Mouse (Mus musculus) limb, embryonic 11.5 days (tissue): ENCODE measurements around the gene Morn2. TPM values are rescaled to one million over a fixed set of nuclear protein-coding genes. Genes with fewer than 3 reads are reported as not detected.

ENCODE experiments used
- ATAC-seq: fragments of 200-750 bp; cut with Nextera tagmentation; 2 replicates; pipeline ENCODE4 v1.8.0; 2017; ENCODE audit warnings: low read depth; ENCODE audit not compliant: insufficient number of reproducible peaks, low FRiP score, low TSS enrichment
- DNase-seq: peaks from one replicate; pipeline ENCODE4 v3.0.0-alpha.2; 2015; ENCODE audit warnings: low spot score
- H3K27ac ChIP-seq: fragments of 300-500 bp; sonication (generic); replicated peaks from 2 replicates; pipeline ENCODE4 v1.5.1; 2014; ENCODE audit warnings: low read depth, mild to moderate bottlenecking, low read length
- H3K27me3 ChIP-seq: fragments of 300-500 bp; sonication (generic); 2 replicates; pipeline ENCODE4 v1.6.1; 2014; ENCODE audit warnings: mild to moderate bottlenecking, low read length, mixed read lengths; ENCODE audit not compliant: control insufficient read depth, insufficient read depth
- H3K36me3 ChIP-seq: fragments of 300-500 bp; sonication (generic); 2 replicates; pipeline ENCODE4 v1.6.1; 2014; ENCODE audit warnings: mild to moderate bottlenecking, low read length, moderate library complexity, mixed read lengths; ENCODE audit not compliant: control insufficient read depth, insufficient read depth
- H3K4me1 ChIP-seq: fragments of 300-500 bp; sonication (generic); 2 replicates; pipeline ENCODE4 v1.6.1; 2014; ENCODE audit warnings: low read length, mixed read lengths; ENCODE audit not compliant: control insufficient read depth, insufficient read depth
- H3K4me2 ChIP-seq: fragments of 300-500 bp; sonication (generic); 2 replicates; pipeline ENCODE4 v1.6.1; 2014; ENCODE audit warnings: low read depth, mild to moderate bottlenecking, moderate library complexity; ENCODE audit not compliant: severe bottlenecking
- H3K4me3 ChIP-seq: fragments of 300-500 bp; sonication (generic); 2 replicates; pipeline ENCODE4 v1.5.1; 2014; ENCODE audit warnings: low read depth, low read length
- H3K9ac ChIP-seq: fragments of 300-500 bp; sonication (generic); 2 replicates; pipeline ENCODE4 v1.6.1; 2014; ENCODE audit warnings: mild to moderate bottlenecking, low read length
- H3K9me3 ChIP-seq: fragments of 300-500 bp; sonication (generic); 2 replicates; pipeline ENCODE4 v1.6.1; 2016; ENCODE audit warnings: low read length; ENCODE audit not compliant: control insufficient read depth
- WGBS: fragments of 180-500 bp; shearing (Covaris S2); extraction: QIAGEN DNeasy Blood & Tissue Kit; methylation state at CpG from one replicate; pipeline ENCODE4 v1.1.7; 2014; 5-methylcytosine and 5-hydroxymethylcytosine counted together
- polyA plus RNA-seq: library from polyadenylated mRNA; unstranded; fragments of >200 nt; fragmentation: Nextera tagmentation; extraction: Ambion mirVana; gene quantifications from 2 replicates; pipeline ENCODE4 v1.2.1, GENCODE M21; 2014

Gene Morn2
- polyA plus RNA-seq, 1 experiment from 2014 or later: 24.3 TPM

- Histone ChIP-seq H3K27ac (no peak overlapping the region), H3K4me2 (no peak overlapping the region), H3K9me3 (no peaks in the 10 kb centered on the region), H3K27me3 (no peaks in the 10 kb centered on the region), H3K9ac (no peak overlapping the region), H3K4me1 (no peaks in the 10 kb centered on the region), H3K36me3 (no peaks in the 10 kb centered on the region), H3K4me3 (no peak overlapping the region)
- ATAC-seq (no peak), DNase-seq (no peak)
- 90% methylated on average over 5 of the region's 5 CpGs for WGBS
These were observed 8.8 kb downstream of the Morn2 start for GRCm38 (mm10) chr17:80298844-80299243.

- 96% methylated on average over 1 of the region's 1 CpGs for WGBS
These were observed 17.2 kb downstream of the Morn2 start, which contains the start of gene Arhgef33 for GRCm38 (mm10) chr17:80307251-80307650. Gene Arhgef33 (plus strand): TSS chr17:80307407.

GRCm38 (mm10) chr17:80311761-80312160 lies 21.8 kb downstream of the Morn2 start:
- H3K4me2 ChIP-seq: no peak overlapping the region
- H3K27me3 ChIP-seq: no peaks in the 10 kb centered on the region
- no peaks in the 10 kb centered on the region for H3K9me3 ChIP-seq
- 86% methylated on average over 9 of the region's 9 CpGs for WGBS
- H3K4me1 ChIP-seq: no peaks in the 10 kb centered on the region
- DNase-seq: no peak
- no peak for ATAC-seq
- H3K36me3 ChIP-seq: no peaks in the 10 kb centered on the region
- H3K4me3 ChIP-seq: no peak overlapping the region
- H3K27ac ChIP-seq: no peak overlapping the region
- no peak overlapping the region for H3K9ac ChIP-seq

More at GRCm38 (mm10) chr17:80307251-80307650, 17.2 kb downstream of the Morn2 start, which contains the start of gene Arhgef33:
- no peaks in the 10 kb centered on the region for H3K27me3 ChIP-seq
- H3K4me1 ChIP-seq: no peaks in the 10 kb centered on the region
- no peak within 1 kb of the TSS for H3K4me2 ChIP-seq
- no peaks in the 10 kb centered on the region for H3K36me3 ChIP-seq
- H3K9me3 ChIP-seq: no peaks in the 10 kb centered on the region
- no peak within 1 kb of the TSS for H3K27ac ChIP-seq
- no peak for DNase-seq
- no peak for ATAC-seq
- H3K9ac ChIP-seq: no peak within 1 kb of the TSS
- H3K4me3 ChIP-seq: no peak within 1 kb of the TSS

GRCm38 (mm10) chr17:80312405-80312804 lies 22.4 kb downstream of the Morn2 start:
- H3K27me3 ChIP-seq: no peaks in the 10 kb centered on the region
- H3K9me3 ChIP-seq: no peaks in the 10 kb centered on the region
- no peak overlapping the region for H3K4me3 ChIP-seq
- H3K4me2 ChIP-seq: no peak overlapping the region
- no peaks in the 10 kb centered on the region for H3K36me3 ChIP-seq
- H3K4me1 ChIP-seq: no peaks in the 10 kb centered on the region
- DNase-seq (no peak), ATAC-seq (no peak)
- no peak overlapping the region for H3K27ac ChIP-seq
- no peak overlapping the region for H3K9ac ChIP-seq
- WGBS: 81% methylated on average over 4 of the region's 4 CpGs

GRCm38 (mm10) chr17:80322228-80322627 lies 32.2 kb downstream of the Morn2 start:
- no peaks in the 10 kb centered on the region for H3K27me3 ChIP-seq
- H3K27ac ChIP-seq: no peak overlapping the region
- H3K9me3 ChIP-seq: no peaks in the 10 kb centered on the region
- 82% methylated on average over 6 of the region's 6 CpGs for WGBS
- no peaks in the 10 kb centered on the region for H3K36me3 ChIP-seq
- no peaks in the 10 kb centered on the region for H3K4me1 ChIP-seq
- H3K4me3 ChIP-seq: no peak overlapping the region
- H3K9ac ChIP-seq: no peak overlapping the region
- no peak for ATAC-seq
- DNase-seq: no peak
- H3K4me2 ChIP-seq: no peak overlapping the region

GRCm38 (mm10) chr17:80323015-80323414 lies 33.0 kb downstream of the Morn2 start:
- H3K9ac ChIP-seq: no peak overlapping the region
- H3K36me3 ChIP-seq: no peaks in the 10 kb centered on the region
- H3K4me2 ChIP-seq: no peak overlapping the region
- ATAC-seq: no peak
- no peak for DNase-seq
- H3K9me3 ChIP-seq: no peaks in the 10 kb centered on the region
- no peaks in the 10 kb centered on the region for H3K27me3 ChIP-seq
- H3K4me3 ChIP-seq: no peak overlapping the region
- WGBS: 79% methylated on average over 4 of the region's 4 CpGs
- H3K27ac ChIP-seq: no peak overlapping the region
- no peaks in the 10 kb centered on the region for H3K4me1 ChIP-seq

- no peaks in the 10 kb centered on the region for H3K27me3 ChIP-seq
- no peaks in the 10 kb centered on the region for H3K36me3 ChIP-seq
- H3K9me3 ChIP-seq: no peaks in the 10 kb centered on the region
- H3K4me1 ChIP-seq: no peaks in the 10 kb centered on the region
- ATAC-seq (no peak), DNase-seq (no peak)
- no peak overlapping the region for H3K27ac ChIP-seq
- no peak overlapping the region for H3K9ac ChIP-seq
- H3K4me3 ChIP-seq: no peak overlapping the region
- H3K4me2 ChIP-seq: no peak overlapping the region
- 80% methylated on average over 8 of the region's 8 CpGs for WGBS
These were observed 33.7 kb downstream of the Morn2 start for GRCm38 (mm10) chr17:80323658-80324057.

- H3K4me2 ChIP-seq: no peak overlapping the region
- no peaks in the 10 kb centered on the region for H3K36me3 ChIP-seq
- H3K9ac ChIP-seq: no peak overlapping the region
- ATAC-seq: no peak
- no peaks in the 10 kb centered on the region for H3K27me3 ChIP-seq
- H3K4me3 ChIP-seq: no peak overlapping the region
- no peaks in the 10 kb centered on the region for H3K9me3 ChIP-seq
- H3K4me1 ChIP-seq: no peaks in the 10 kb centered on the region
- 84% methylated on average over 7 of the region's 7 CpGs for WGBS
- DNase-seq: no peak
- no peak overlapping the region for H3K27ac ChIP-seq
These were observed 34.5 kb downstream of the Morn2 start for GRCm38 (mm10) chr17:80324521-80324920.

DNA sequence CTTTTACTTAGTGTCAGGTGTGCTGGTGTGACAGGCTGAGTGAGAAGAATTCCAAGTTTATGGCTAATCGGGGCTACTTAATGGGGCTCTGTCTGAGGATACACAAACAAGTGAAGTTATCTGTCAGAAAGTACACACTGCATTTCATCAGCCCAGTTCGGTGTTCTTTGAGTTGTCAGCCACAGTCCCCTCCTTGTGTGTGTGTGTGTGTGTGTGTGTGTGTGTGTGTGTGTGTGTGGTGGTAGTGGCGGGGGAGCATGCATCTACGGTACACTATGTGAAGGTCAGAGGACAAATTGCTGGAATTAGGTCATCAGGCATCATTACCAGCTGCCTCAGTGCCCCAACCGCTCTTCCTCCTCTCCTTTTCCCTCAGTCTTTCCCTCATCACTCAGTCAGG lies 35.5 kb downstream of the Morn2 start:
- Histone ChIP-seq H3K9ac (no peak overlapping the region), H3K4me2 (no peak overlapping the region), H3K36me3 (no peaks in the 10 kb centered on the region), H3K27me3 (no peaks in the 10 kb centered on the region), H3K9me3 (no peaks in the 10 kb centered on the region), H3K4me1 (no peaks in the 10 kb centered on the region), H3K27ac (no peak overlapping the region), H3K4me3 (no peak overlapping the region)
- ATAC-seq (no peak), DNase-seq (no peak)
- WGBS: 82% methylated on average over 5 of the region's 5 CpGs
